Mouse (Mus musculus): Measurements from ENCODE around the gene Slc6a19. TPM values are rescaled to one million over a fixed set of nuclear protein-coding genes. Genes with fewer than 3 reads are reported as not detected.
"Not testable (repeated sequence)": the region's sequence is repeated elsewhere in the genome, so short reads cannot be mapped to it uniquely, and the experiment has no call there.

The Slc6a19 gene
- polyA plus RNA-seq, 1 experiment from 2014 or later: 0.56 TPM

DNA sequence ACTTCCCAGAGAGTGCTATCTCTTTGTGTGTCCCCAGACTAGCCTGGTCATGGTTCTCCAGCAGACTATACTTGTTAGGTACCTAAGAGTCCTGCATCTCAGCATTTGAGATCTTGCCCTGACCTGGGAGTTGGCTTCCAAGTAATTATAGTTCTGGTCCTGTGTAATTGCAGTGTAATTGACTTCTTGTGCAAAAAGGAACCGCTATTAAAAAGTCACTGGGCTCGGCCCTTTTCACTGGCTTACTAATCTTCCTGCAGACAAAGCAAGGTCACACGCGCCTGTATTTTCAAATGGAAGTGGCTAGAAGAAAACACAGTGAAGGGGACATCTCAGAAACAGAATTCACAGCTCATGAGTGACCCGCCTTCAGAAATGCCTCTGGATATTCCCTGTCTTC is 7.1 kb upstream of the Slc6a19 start:
- H3K4me3 ChIP-seq: no peak overlapping the region
- 92% methylated on average over 5 of the region's 5 CpGs for WGBS
- no peak overlapping the region for H3K4me2 ChIP-seq
- no peaks in the 10 kb centered on the region for H3K4me1 ChIP-seq (replicated peaks)
- no peak for ATAC-seq (ENCODE audit: low read depth)
- H3K27ac ChIP-seq (replicated peaks): no peak overlapping the region
- H3K9ac ChIP-seq: no peak overlapping the region
- no peaks in the 10 kb centered on the region for H3K36me3 ChIP-seq
- no peaks in the 10 kb centered on the region for H3K27me3 ChIP-seq
- no peaks in the 10 kb centered on the region for H3K9me3 ChIP-seq

DNA sequence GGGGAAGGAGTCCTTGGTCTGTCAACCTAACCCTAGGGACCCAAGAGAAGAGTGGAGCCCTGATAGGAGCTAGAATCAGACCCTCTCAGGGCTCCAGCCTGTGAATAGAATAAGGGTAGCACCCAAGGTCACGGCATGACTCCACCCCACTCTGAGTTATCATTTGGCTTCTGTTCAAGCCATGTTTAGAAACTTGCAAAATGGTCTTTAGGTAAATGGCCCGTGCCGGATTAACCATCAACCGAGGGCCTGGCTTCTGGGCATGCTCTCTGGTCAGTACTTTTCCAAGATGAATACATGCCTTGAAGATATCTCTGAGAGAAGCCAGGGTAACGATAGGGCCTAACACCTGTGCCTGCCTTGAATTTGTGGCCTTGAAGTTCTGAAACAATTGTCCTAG is 6.6 kb upstream of the Slc6a19 start:
- no peak for ATAC-seq (ENCODE audit: low read depth)
- WGBS: 94% methylated on average over 5 of the region's 5 CpGs
- Histone ChIP-seq H3K9me3 (no peaks in the 10 kb centered on the region), H3K27me3 (no peaks in the 10 kb centered on the region), H3K9ac (no peak overlapping the region), H3K4me3 (no peak overlapping the region), H3K4me2 (no peak overlapping the region), H3K36me3 (no peaks in the 10 kb centered on the region), H3K27ac (replicated peaks) (no peak overlapping the region), H3K4me1 (replicated peaks) (no peaks in the 10 kb centered on the region)

DNA sequence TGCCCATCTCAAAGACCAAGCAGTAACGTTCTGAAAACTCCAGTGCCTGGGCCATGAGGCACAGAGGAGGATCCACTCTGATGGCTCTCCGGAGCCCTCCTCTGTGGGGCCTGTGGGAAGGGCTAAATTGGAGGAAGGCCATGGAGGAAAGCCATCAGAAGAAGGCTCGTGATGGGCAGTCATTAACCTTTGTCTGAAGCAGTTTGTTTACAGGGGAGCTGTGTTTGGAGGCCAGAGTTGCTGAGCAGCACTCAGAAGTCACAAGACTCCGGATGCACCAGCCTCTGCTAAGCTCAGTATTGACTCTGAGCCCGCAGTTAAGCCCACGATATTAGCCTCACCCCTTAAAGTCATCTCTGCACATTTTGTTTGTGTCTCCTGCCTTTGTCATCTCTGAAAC is 4.8 kb upstream of the Slc6a19 start:
- WGBS: 62% methylated on average over 6 of the region's 6 CpGs
- ATAC-seq (ENCODE audit: low read depth): no peak
- no peak overlapping the region for H3K4me3 ChIP-seq
- no peak overlapping the region for H3K4me2 ChIP-seq
- no peaks in the 10 kb centered on the region for H3K9me3 ChIP-seq
- no peak overlapping the region for H3K9ac ChIP-seq
- no peaks in the 10 kb centered on the region for H3K4me1 ChIP-seq (replicated peaks)
- H3K36me3 ChIP-seq: no peaks in the 10 kb centered on the region
- H3K27ac ChIP-seq (replicated peaks): no peak overlapping the region
- H3K27me3 ChIP-seq: no peaks in the 10 kb centered on the region

DNA sequence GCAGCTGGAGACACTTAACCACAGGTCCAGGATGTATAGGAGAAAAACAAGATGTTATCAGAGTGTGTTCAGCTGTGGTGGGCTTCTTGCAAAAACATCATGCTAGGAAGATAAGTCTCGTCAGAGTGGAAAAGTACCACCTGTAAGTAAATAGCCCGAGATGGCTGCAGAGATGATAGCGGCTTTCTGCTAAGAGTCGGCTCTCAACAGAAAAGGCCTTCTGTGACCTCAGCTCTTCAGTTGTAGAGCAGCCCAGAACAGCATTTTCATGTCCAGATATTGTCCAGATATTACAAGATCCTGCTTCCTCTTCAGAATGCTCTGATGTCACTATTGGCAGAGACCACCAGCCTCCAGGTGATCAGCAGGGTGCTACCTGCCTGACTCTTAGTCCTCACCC is 1.2 kb downstream of the Slc6a19 start:
- 88% methylated on average over 4 of the region's 4 CpGs for WGBS

DNA sequence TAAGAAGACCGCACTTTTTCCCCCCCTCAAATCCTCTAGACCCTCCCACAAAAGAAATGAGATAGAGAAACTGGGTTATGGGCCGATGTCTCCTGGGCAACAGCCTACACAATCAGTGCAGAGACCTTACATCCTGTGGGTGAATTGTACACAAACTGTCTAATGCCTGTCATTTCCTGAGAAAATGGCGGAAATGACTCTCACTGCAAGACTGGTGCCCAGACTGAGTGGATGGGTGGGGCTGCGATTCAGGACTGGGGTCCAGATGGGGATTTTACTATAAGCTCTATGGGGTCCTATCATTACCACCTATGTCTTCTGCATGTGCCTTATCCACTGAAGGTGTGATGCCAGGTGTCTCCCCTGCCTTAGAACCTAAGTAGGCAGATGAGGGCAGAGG is 1.9 kb downstream of the Slc6a19 start:
- no peaks in the 10 kb centered on the region for H3K9me3 ChIP-seq
- H3K36me3 ChIP-seq: no peaks in the 10 kb centered on the region
- H3K27ac ChIP-seq (replicated peaks): no peak overlapping the region
- no peak overlapping the region for H3K4me2 ChIP-seq
- no peaks in the 10 kb centered on the region for H3K27me3 ChIP-seq
- H3K4me1 ChIP-seq (replicated peaks): no peaks in the 10 kb centered on the region
- no peak overlapping the region for H3K4me3 ChIP-seq
- no peak for ATAC-seq (ENCODE audit: low read depth)
- WGBS: 86% methylated on average over 4 of the region's 4 CpGs
- no peak overlapping the region for H3K9ac ChIP-seq

More for the DNA sequence above, 1.2 kb downstream of the Slc6a19 start:
- H3K4me3 ChIP-seq; H3K36me3 ChIP-seq; H3K27me3 ChIP-seq; H3K4me2 ChIP-seq; H3K4me1 ChIP-seq (replicated peaks); ATAC-seq (ENCODE audit: low read depth); H3K27ac ChIP-seq (replicated peaks); H3K9me3 ChIP-seq; H3K9ac ChIP-seq: not testable (repeated sequence)

DNA sequence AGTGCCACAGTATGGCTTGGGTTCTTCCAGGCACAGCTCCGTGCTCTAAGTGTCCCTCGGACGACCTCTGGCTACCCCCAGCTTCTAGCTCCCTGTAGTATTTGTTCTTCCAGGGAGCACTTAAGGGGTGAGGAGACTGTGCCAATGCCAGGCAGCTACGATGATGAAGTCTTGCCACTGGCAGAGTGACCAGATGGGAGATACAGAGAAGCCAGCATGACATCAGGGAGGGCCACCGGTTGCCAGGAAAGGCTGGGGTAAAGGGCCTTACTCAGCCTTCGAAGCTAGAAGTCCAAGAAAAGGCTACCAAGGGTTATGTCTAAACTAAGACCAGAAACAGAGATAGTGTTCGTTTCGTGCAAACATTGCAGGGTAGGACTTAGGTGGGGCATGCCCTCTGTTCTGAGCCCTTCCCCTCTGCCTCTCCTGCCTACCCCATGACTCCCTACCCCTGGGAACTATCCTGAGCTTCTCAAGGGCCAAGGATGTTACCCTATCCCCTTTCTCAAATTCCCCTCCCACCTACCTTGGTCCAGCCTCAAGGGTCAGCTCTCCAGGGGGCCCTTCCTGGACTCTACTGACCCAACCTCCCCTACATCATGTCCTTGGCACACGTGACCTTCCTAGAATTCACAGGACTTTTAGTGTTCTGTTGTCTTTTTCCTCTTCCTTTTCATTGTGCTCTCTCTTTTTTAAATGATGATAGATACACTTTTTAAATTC is 3.3 kb downstream of the Slc6a19 start:
- Histone ChIP-seq H3K36me3 (no peaks in the 10 kb centered on the region), H3K9me3 (no peaks in the 10 kb centered on the region), H3K4me1 (replicated peaks) (no peaks in the 10 kb centered on the region), H3K4me3 (no peak overlapping the region), H3K4me2 (no peak overlapping the region), H3K9ac (no peak overlapping the region), H3K27ac (replicated peaks) (no peak overlapping the region), H3K27me3 (no peaks in the 10 kb centered on the region)
- WGBS: 86% methylated on average over 9 of the region's 9 CpGs
- ATAC-seq (ENCODE audit: low read depth): no peak

DNA sequence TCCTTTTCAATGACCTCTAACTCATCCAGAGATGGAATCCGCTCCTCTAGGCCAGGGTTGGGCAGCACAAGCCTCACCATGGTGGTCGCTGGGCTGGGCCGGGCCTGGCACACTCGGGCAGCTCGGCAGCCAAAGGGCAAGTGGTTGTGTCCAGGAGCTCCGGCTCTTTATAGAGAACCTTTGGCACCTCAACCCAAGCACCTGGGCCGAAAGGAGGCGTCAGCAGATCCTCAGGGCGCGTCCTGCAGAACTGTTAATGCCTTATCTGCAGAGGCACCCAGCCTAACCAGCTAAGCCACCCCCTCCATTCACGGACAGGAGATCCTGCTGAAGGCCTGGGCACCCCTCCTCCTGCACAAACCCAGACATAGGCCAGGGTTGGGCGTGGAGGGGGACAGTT is 4.1 kb downstream of the Slc6a19 start:
- Histone ChIP-seq H3K36me3 (no peaks in the 10 kb centered on the region), H3K4me3 (no peak overlapping the region), H3K4me2 (no peak overlapping the region), H3K27me3 (no peaks in the 10 kb centered on the region), H3K9me3 (no peaks in the 10 kb centered on the region), H3K9ac (no peak overlapping the region), H3K27ac (replicated peaks) (no peak overlapping the region), H3K4me1 (replicated peaks) (no peaks in the 10 kb centered on the region)
- WGBS: 90% methylated on average over 12 of the region's 12 CpGs
- ATAC-seq (ENCODE audit: low read depth): no peak

DNA sequence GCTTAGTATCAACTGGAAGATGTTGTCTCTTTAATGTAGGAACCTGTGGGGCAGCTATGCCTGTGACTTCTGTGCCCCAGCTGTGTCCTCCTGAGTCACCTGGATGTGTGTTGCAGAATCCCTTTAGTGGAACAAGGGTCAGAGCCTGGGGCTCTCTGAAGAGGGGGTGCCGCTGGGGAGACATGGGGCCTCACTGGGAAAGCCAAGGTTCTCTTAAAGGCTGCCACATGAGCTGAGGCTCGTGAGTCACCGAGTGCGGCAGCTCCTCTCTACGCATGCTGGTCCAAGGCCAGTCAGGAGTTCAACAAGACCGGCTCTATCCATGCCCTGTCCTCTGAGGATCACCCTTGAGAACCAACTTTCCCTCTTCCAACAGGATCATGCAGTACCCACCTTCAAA is 5.0 kb downstream of the Slc6a19 start:
- Histone ChIP-seq H3K27me3 (no peaks in the 10 kb centered on the region), H3K9ac (no peak overlapping the region), H3K4me3 (no peak overlapping the region), H3K4me1 (replicated peaks) (no peaks in the 10 kb centered on the region), H3K9me3 (no peaks in the 10 kb centered on the region), H3K4me2 (no peak overlapping the region), H3K36me3 (no peaks in the 10 kb centered on the region), H3K27ac (replicated peaks) (no peak overlapping the region)
- WGBS: 84% methylated on average over 6 of the region's 6 CpGs
- ATAC-seq (ENCODE audit: low read depth): no peak

DNA sequence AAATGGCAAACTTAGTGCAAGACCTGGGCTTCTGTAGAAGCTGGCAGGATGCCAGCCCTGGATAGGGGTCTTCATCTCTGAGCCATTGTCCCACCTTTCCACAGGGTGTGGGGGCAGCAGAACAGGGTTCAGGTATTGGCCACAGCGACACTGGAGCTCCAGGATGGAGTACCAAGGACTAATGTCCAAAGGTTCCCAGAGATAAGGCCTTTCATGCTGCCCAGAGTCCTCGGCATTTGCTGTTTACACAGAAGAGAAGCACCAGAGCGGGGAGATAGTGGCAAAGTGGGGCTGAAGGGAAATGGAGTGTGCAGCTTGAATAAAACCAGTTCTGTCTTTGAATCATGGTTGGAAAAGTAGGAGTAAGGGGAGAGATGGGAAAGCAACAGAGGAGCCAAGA is 8.1 kb downstream of the Slc6a19 start:
- H3K36me3 ChIP-seq: no peaks in the 10 kb centered on the region
- WGBS: 95% methylated on average over 3 of the region's 3 CpGs

DNA sequence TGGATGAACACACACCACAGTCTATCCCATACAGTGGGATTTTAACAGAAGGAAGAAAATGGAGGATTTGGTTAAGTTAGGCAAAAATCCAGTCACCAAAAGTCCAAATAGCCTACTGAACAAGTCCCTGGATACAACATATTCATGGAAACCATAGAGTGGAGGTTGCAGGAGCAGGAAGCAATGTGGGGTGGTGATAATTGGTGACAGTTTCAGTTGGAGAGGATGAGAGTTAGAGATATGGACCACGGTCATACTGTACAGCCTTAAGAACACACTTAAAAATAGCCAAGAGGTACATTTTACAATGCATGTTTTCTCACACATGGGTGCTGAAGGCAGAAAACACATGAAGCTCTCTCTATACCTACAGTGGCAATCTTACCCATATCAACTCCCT is 9.7 kb downstream of the Slc6a19 start:
- no peak overlapping the region for H3K4me3 ChIP-seq
- no peaks in the 10 kb centered on the region for H3K9me3 ChIP-seq
- no peak overlapping the region for H3K4me2 ChIP-seq
- H3K27ac ChIP-seq (replicated peaks): no peak overlapping the region
- H3K27me3 ChIP-seq: no peaks in the 10 kb centered on the region
- WGBS: 92% methylated on average over 1 of the region's 1 CpGs
- H3K9ac ChIP-seq: no peak overlapping the region
- H3K4me1 ChIP-seq (replicated peaks): no peaks in the 10 kb centered on the region
- ATAC-seq (ENCODE audit: low read depth): no peak
- no peaks in the 10 kb centered on the region for H3K36me3 ChIP-seq

More for the DNA sequence above, 8.1 kb downstream of the Slc6a19 start:
- ATAC-seq (ENCODE audit: low read depth): no peak
- Histone ChIP-seq H3K4me3 (no peak overlapping the region), H3K9ac (no peak overlapping the region), H3K27ac (replicated peaks) (no peak overlapping the region), H3K27me3 (no peaks in the 10 kb centered on the region), H3K4me2 (no peak overlapping the region), H3K4me1 (replicated peaks) (no peaks in the 10 kb centered on the region), H3K9me3 (no peaks in the 10 kb centered on the region)

DNA sequence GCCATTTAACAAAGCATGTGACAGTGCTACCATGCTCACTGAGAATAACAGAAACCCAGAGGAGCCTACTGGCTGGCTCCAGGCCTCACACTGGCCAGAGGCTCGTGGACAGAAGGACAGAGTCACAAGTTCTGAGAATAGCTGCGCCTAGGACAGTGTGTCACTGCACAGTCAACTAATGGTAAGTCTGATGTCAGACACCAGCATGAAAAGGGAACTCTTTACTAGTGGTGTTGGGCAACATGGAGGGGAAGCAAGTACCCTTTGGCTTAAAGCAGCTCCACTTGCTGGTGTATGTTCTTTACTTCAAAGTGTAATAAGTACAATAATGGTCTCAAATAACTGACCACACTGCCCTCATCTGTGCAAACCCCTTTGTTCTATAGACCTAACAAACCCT is 11.3 kb downstream of the Slc6a19 start:
- no peaks in the 10 kb centered on the region for H3K4me1 ChIP-seq (replicated peaks)
- no peak overlapping the region for H3K4me2 ChIP-seq
- 77% methylated on average over 2 of the region's 2 CpGs for WGBS
- no peak for ATAC-seq (ENCODE audit: low read depth)
- H3K27me3 ChIP-seq: no peaks in the 10 kb centered on the region
- H3K36me3 ChIP-seq: no peaks in the 10 kb centered on the region
- H3K9ac ChIP-seq: no peak overlapping the region
- H3K4me3 ChIP-seq: no peak overlapping the region
- no peaks in the 10 kb centered on the region for H3K9me3 ChIP-seq
- H3K27ac ChIP-seq (replicated peaks): no peak overlapping the region

DNA sequence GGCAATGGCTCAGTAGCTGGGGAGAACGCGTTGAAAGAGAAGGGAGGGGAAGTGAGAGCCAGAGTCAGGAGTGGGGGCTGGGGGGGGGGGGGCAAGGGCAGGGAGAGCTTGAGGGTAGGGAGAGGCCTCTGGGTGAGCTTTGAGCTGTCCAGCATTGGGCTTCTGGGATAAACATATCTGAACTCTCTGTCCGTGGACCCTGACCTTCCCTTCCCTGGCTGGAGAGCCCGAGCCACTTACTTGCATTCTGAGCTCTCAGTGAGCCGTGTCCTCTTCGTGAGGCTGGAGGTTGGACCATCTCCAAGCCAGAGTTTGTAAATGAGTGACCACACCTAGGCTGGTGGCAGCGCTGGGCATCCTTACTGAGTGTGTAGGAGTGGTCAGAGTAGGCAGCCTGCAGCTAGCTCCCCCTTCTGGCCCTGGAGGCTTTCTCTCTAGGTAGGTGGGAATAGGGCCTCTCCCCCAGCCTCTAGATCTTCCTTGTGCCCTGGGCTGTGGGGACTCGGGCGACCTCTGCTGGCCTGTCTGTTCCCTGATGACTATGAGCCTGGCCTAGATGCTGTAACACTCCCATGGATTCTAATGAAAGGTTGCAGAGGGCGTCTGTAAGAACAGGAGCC is 12.3 kb downstream of the Slc6a19 start:
- Histone ChIP-seq H3K36me3 (no peaks in the 10 kb centered on the region), H3K4me2 (no peak overlapping the region), H3K27me3 (no peaks in the 10 kb centered on the region), H3K4me3 (no peak overlapping the region), H3K9ac (no peak overlapping the region), H3K4me1 (replicated peaks) (no peaks in the 10 kb centered on the region), H3K27ac (replicated peaks) (no peak overlapping the region), H3K9me3 (no peaks in the 10 kb centered on the region)
- peak; percentile 78; the same call in 1 of the 2 replicates for ATAC-seq (ENCODE audit: low read depth)
- 35% methylated on average over 10 of the region's 10 CpGs for WGBS

DNA sequence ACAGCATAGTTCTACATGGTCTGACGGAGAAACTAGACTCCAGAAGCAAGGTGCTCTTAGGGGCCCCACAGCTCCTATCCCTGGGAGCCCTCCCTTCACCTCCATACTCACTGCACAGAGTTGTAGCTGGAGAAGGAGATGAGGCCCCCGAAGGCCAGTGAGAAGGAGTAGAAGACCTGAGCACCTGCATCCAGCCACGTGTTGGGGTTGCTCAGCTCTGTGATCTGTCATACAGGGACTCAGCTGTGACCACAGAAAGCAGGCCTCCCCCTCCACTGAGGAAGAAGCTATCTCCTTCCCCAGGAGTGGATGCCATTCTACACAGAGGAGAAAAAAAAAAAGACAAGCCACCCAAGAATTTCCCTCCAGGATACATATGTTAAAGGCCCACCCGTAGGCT is 15.7 kb downstream of the Slc6a19 start:
- Histone ChIP-seq H3K36me3 (no peaks in the 10 kb centered on the region), H3K4me2 (no peak overlapping the region), H3K9ac (no peak overlapping the region), H3K9me3 (no peaks in the 10 kb centered on the region), H3K4me3 (no peak overlapping the region), H3K4me1 (replicated peaks) (no peaks in the 10 kb centered on the region), H3K27me3 (no peaks in the 10 kb centered on the region), H3K27ac (replicated peaks) (no peak overlapping the region)
- 86% methylated on average over 4 of the region's 4 CpGs for WGBS
- ATAC-seq (ENCODE audit: low read depth): no peak

All from neural tube, embryonic 13.5 days (tissue).